Mouse (Mus musculus) skeletal muscle tissue, adult 2 months (tissue): ENCODE data around the gene Rhov.

Experiments used
- DNase-seq: peaks from one replicate; pipeline ENCODE4 v3.0.0-alpha.2; 2012; ENCODE audit warnings: low read depth, low spot score

Gene Rhov

DNA sequence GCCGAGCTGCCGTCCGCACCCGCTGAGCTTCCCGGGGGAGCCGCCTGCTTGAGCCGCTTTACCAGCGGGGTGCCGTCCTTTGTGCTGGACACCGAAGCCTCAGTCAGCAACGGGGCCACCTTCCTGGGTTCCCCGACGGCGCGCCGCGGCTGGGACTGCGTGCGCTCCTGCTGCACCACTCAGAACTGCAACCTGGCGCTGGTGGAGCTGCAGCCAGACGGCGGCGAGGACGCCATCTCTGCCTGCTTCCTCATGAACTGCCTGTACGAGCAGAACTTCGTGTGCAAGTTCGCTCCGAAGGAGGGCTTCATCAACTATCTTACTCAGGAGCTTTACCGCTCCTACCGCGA lies 33.2 kb downstream of the Rhov start:
- DNase-seq, result no peak

GRCm38 (mm10) chr2:119237210-119237870 lies 33.7 kb downstream of the Rhov start, which contains the start of gene Spint1:
Spint1 (plus strand) TSS chr2:119237362.
- DNase-seq, result no peak

GRCm38 (mm10) chr2:119236682-119237209 lies 34.3 kb downstream of the Rhov start:
- no peak for DNase-seq

DNA sequence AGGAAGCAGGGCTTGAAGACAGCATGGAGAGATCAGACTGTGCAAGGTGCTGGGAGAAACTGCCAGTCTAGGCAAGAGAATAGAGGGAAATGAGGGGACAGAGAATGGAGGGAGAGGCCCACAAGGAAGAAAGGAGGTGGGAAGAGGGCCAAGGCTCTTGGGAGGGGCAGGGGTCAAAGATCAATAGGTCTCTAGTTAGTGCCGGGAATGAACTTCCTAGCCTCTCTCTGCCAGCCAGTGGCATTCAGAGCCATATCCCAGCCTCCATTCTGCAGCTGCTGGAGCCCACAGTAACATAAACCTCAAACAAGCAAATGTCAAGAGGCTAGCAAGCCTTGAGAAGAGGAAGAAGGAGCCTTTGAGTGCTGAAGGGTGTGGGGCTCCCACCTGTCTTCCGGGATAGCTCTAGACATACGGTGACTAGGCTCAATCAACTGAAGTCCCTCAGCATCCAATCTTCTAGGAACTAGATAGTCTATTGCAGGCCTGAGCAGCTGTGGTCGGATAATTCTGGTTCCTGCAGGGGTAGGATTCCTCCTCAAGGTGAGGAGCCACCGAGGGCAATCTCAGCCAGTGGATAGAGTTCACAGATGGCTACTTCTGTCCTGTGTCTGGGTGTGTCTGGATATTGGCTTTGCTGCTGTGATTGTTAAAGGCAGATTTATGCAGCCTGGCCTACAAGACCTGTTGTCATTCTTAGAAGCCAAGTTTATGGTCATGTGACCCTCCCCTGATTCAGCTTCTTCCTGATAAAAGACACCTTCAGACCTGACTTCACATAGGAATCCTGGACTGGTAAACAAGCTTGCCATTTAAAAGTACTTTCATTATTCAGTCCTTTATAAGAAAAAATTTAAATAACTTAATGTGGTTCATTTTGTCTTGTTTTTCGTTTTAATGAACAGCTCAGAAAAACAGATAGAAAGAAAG lies 41.0 kb downstream of the Rhov start, which contains the start of gene Ppp1r14d:
TSS of gene Ppp1r14d (minus strand) at position 132 of the 930 bp plus-strand sequence.
- DNase-seq, result no peak
